Mouse (Mus musculus): ENCODE results near the gene Trim40. TPM values are rescaled to one million over a fixed set of nuclear protein-coding genes. Genes with fewer than 3 reads are reported as not detected.
A peak's percentile ranks its signal among the peaks of the same experiment; 100 is the strongest.

Trim40 gene
- total and polyA plus RNA-seq, 3 experiments, result not detected

DNA sequence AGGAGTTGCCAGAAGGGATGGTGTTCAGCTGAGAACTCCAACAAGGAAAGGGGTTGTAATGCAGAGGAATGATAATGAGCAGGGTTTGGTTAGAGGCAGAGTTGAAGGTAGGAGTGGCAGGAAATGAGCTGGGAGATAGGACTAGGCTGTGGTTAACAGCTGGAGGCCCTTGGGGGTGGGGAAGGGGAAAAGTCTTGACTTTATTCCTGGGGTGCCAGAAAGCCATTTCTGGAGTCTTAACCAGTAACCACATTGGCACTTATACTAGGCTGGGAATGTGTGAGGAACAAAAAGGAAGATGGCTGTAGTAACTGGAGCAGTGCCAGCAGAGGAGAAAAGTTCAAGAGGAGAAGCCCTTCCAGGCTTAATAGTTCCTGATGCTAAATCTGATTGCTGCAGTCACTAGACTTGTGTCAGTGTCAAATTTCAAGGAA lies 45.6 kb downstream of the Trim40 start:
- H3K4me3 ChIP-seq, result no peak overlapping the region
- peaks cover 2% of the 10 kb centered on the region for H3K36me3 ChIP-seq (ENCODE audit: control insufficient read depth, insufficient read depth, low read length)
- H3K27me3 ChIP-seq (ENCODE audit: control insufficient read depth, insufficient read depth, low read length), result no peaks in the 10 kb centered on the region
- intact Hi-C loops (cut with DNase I), result no loop called here
- H3K9ac ChIP-seq (ENCODE audit: low read depth, low read length), result no peak overlapping the region
- H3K4me1 ChIP-seq (ENCODE audit: control insufficient read depth, insufficient read depth, low read length), result peaks cover 9% of the 10 kb centered on the region
- H3K27ac ChIP-seq, result no peak overlapping the region
- DNase-seq, result no peak
- H3K79me2 ChIP-seq (replicated peaks; ENCODE audit: control insufficient read depth, insufficient read depth, low read length), result peaks cover 1% of the 10 kb centered on the region; the same call in 1 of the 2 replicates
- no peak for TF ChIP-seq EP300 (IDR thresholded peaks at IDR 0.05; ENCODE audit: insufficient read depth, low read depth, low read length)

DNA sequence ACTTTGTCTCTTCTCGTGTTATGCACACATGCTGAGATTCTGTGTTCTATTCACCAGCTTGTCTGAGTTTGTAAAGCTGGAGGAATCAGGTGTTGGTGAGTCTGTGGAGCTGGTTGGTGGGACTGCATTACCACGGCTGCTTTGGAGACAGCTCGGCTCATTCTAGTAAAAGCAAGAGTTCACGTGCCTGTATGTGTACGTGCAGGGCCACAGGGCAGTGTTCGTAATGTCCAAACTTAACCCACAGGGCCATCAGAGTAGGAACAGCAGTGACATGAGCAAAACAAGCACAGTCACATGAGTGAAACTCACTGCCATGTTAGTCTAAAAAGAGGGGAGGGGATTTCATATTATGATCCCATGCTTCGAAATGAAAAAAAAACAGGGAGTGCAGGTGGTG lies 46.2 kb downstream of the Trim40 start:
- no peak for TF ChIP-seq POLR2A (IDR thresholded peaks at IDR 0.05; ENCODE audit: insufficient read depth, low read depth, low read length)
- TF ChIP-seq CTCF (IDR thresholded peaks at IDR 0.05), result no peak
- no peak for TF ChIP-seq EP300 (IDR thresholded peaks at IDR 0.05; ENCODE audit: insufficient read depth, low read depth, low read length)
- no peak for DNase-seq
- Histone ChIP-seq H3K9ac (ENCODE audit: low read depth, low read length) (no peak overlapping the region), H3K27me3 (ENCODE audit: control insufficient read depth, insufficient read depth, low read length) (no peaks in the 10 kb centered on the region), H3K27ac (no peak overlapping the region), H3K79me2 (replicated peaks; ENCODE audit: control insufficient read depth, insufficient read depth, low read length) (peaks cover 4% of the 10 kb centered on the region; the same call in 1 of the 2 replicates), H3K4me3 (no peak overlapping the region), H3K4me1 (ENCODE audit: control insufficient read depth, insufficient read depth, low read length) (peaks cover 9% of the 10 kb centered on the region), H3K36me3 (ENCODE audit: control insufficient read depth, insufficient read depth, low read length) (peaks cover 5% of the 10 kb centered on the region)
- WGBS, result 78% methylated on average over 7 of the region's 7 CpGs
- intact Hi-C loops (cut with DNase I), result no loop called here

DNA sequence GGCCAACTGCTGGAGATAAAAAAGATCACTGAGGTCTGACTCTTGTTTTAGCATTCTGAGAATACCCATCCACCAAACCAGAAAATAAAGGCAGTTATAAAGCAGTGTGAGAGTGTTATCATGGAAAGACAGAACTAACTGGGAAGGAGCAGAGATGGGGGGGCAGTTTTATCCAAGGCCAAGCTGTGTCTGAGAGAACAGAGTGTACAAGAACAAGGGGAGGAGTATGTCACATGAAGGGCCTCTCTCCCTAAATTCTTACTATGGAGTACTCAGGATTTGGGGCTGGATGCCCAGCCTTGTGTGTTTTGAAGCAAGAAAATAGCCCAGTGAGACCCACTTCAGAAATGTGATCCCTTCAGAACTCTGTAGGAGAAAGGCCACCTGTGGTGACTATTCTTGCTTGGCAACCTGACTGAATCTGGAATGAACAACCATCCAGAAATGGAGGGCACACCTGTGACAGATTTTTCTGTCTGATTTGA lies 48.9 kb downstream of the Trim40 start:
- Histone ChIP-seq H3K27me3 (ENCODE audit: control insufficient read depth, insufficient read depth, low read length) (no peaks in the 10 kb centered on the region), H3K4me3 (no peak overlapping the region), H3K79me2 (replicated peaks; ENCODE audit: control insufficient read depth, insufficient read depth, low read length) (0 out of 2 replicates have a peak, but pooled peaks cover 4% of the 10 kb centered on the region), H3K36me3 (ENCODE audit: control insufficient read depth, insufficient read depth, low read length) (peaks cover 5% of the 10 kb centered on the region; the same call in 1 of the 2 replicates), H3K9ac (ENCODE audit: low read depth, low read length) (no peak overlapping the region), H3K27ac (no peak overlapping the region), H3K4me1 (ENCODE audit: control insufficient read depth, insufficient read depth, low read length) (peaks cover 10% of the 10 kb centered on the region)
- TF ChIP-seq EP300 (IDR thresholded peaks at IDR 0.05; ENCODE audit: insufficient read depth, low read depth, low read length) (no peak), POLR2A (IDR thresholded peaks at IDR 0.05; ENCODE audit: insufficient read depth, low read depth, low read length) (no peak), CTCF (IDR thresholded peaks at IDR 0.05) (no peak)
- no peak for DNase-seq
- intact Hi-C loops (cut with DNase I), result no loop called here

DNA sequence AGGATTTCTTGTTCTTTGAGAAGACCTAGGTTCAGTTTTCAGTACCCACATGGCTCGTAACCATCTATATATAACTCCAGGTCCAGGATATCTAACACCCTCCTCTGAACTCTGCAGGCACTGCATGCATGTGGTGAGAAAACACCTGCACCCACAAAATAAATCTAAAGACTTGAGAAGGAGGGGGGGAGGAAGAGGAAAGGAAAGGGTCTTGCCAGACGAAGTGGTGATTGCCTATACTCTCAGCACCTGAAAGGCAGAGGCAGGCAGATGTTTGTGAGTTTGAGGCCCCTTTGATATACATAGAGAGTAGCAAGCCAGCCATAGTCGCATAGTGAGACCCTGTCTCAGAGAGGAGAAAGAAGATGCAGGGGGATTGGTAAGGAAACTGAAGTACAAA lies 50.0 kb downstream of the Trim40 start:
- WGBS, result 81% methylated on average over 3 of the region's 3 CpGs
- no peak overlapping the region for H3K4me3 ChIP-seq
- TF ChIP-seq CTCF (IDR thresholded peaks at IDR 0.05), result no peak
- TF ChIP-seq EP300 (IDR thresholded peaks at IDR 0.05; ENCODE audit: insufficient read depth, low read depth, low read length), result no peak
- TF ChIP-seq POLR2A (IDR thresholded peaks at IDR 0.05; ENCODE audit: insufficient read depth, low read depth, low read length), result no peak
- H3K9ac ChIP-seq (ENCODE audit: low read depth, low read length), result no peak overlapping the region
- 0 out of 2 replicates have a peak, but pooled peaks cover 4% of the 10 kb centered on the region for H3K79me2 ChIP-seq (replicated peaks; ENCODE audit: control insufficient read depth, insufficient read depth, low read length)
- no peaks in the 10 kb centered on the region for H3K27me3 ChIP-seq (ENCODE audit: control insufficient read depth, insufficient read depth, low read length)
- peaks cover 5% of the 10 kb centered on the region; the same call in 1 of the 2 replicates for H3K36me3 ChIP-seq (ENCODE audit: control insufficient read depth, insufficient read depth, low read length)
- intact Hi-C loops (cut with DNase I), result loop anchor here (5.0 kb wide), 1 partner anchor 207 kb away; the partner anchor contains the start of gene Gabbr1
- DNase-seq, result no peak
- peaks cover 10% of the 10 kb centered on the region for H3K4me1 ChIP-seq (ENCODE audit: control insufficient read depth, insufficient read depth, low read length)
- H3K27ac ChIP-seq, result no peak overlapping the region

DNA sequence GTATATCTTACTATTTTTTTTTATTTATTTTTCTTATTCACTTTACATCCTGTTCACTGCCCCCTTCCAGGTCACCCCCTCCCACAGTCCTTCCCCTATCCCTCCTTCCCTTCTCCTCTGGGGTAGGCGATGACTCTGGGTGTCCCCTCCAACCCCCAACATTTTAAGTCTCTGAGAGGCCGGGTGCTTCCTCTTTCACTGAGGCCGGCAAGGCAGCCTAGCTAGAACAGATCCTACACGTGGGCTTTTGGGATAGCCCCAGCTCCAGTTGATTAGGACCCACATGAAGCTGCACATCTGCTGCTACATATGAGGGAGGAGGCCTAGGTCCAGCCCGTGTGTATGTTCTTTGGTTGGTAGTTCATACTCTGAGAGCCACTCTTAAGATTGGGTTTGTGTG lies 50.9 kb downstream of the Trim40 start:
- intact Hi-C loops (cut with DNase I), result loop anchor here (5.0 kb wide), 1 partner anchor 208 kb away; the partner anchor contains the start of gene Gabbr1

DNA sequence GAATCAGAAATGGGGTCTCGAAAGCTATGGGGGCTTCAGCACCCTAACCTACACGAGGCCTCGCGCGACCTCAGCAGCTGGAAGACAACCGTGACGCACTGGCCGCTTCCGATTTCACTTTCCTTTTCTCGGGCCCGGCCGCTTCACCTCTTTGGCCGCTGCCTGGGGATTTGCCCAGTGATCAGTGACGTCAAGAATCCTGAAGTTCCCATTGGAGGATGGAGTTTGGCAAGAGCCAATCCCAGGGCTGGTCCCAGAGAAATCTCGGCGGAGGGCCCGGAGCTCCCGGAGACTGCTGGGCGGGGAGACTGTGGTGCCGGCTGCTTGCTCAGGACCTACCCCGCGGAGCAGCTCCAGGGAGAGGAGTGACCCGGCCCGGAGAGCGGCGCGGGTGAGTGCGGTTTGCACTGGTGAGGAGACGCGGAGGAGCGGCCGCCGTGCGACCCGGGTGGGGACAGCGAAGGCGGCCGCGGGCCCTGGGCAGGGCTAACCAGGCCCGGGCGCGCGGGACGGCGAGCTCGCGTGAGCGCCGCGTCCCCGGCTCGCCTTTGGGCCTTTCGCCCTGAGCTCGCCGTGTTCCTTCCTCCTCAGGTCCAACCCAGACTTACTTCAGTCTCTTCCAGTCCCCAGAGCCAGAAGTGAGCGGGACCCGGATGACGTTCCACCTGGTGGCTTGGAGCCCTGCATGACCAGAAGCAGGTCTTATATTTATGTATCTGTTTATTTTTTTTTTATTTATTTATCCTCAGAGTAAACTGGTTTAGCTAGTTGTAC lies 52.9 kb downstream of the Trim40 start, which contains the start of gene Trim26:
Gene Trim26, plus strand, starts transcription at position 261 of the 774 bp plus-strand sequence.
- 0 out of 2 replicates have a peak, but pooled peaks cover 2% of the 10 kb centered on the region for H3K79me2 ChIP-seq (replicated peaks; ENCODE audit: control insufficient read depth, insufficient read depth, low read length)
- 0 out of 2 replicates have a peak, but pooled peaks cover 5% of the 10 kb centered on the region for H3K36me3 ChIP-seq (ENCODE audit: control insufficient read depth, insufficient read depth, low read length)
- DNase-seq, result peak; percentile 96 to 98
- under 1% methylated on average over 51 of the region's 58 CpGs for WGBS
- peak within 1 kb of the TSS; percentile 93 for H3K27ac ChIP-seq
- intact Hi-C loops (cut with DNase I), result loop anchor here (2.0 to 5.0 kb wide), 2 partner anchors 122 to 210 kb away; partner anchors contain the start of genes Gabbr1, Znrd1 and Znrd1as
- TF ChIP-seq EP300 (IDR thresholded peaks at IDR 0.05; ENCODE audit: insufficient read depth, low read depth, low read length) (0 out of 2 replicates have a peak, but pooled peaks have one; percentile 10), POLR2A (IDR thresholded peaks at IDR 0.05; ENCODE audit: insufficient read depth, low read depth, low read length) (peak; percentile 79), CTCF (IDR thresholded peaks at IDR 0.05) (no peak)
- peak within 1 kb of the TSS; percentile 94 for H3K9ac ChIP-seq (ENCODE audit: low read depth, low read length)
- peak within 1 kb of the TSS; percentile 86 for H3K4me3 ChIP-seq
- no peaks in the 10 kb centered on the region for H3K27me3 ChIP-seq (ENCODE audit: control insufficient read depth, insufficient read depth, low read length)
- H3K4me1 ChIP-seq (ENCODE audit: control insufficient read depth, insufficient read depth, low read length), result 0 out of 2 replicates have a peak, but pooled peaks cover 1% of the 10 kb centered on the region

More for the DNA sequence above, 50.9 kb downstream of the Trim40 start:
- peaks cover 5% of the 10 kb centered on the region; the same call in 1 of the 2 replicates for H3K36me3 ChIP-seq (ENCODE audit: control insufficient read depth, insufficient read depth, low read length)
- no peaks in the 10 kb centered on the region for H3K27me3 ChIP-seq (ENCODE audit: control insufficient read depth, insufficient read depth, low read length)
- no peak for DNase-seq
- 0 out of 2 replicates have a peak, but pooled peaks cover 4% of the 10 kb centered on the region for H3K79me2 ChIP-seq (replicated peaks; ENCODE audit: control insufficient read depth, insufficient read depth, low read length)
- H3K4me3 ChIP-seq, result no peak overlapping the region
- 71% methylated on average over 5 of the region's 5 CpGs for WGBS
- H3K4me1 ChIP-seq (ENCODE audit: control insufficient read depth, insufficient read depth, low read length), result peaks cover 3% of the 10 kb centered on the region; the same call in 1 of the 2 replicates
- no peak overlapping the region for H3K27ac ChIP-seq
- TF ChIP-seq EP300 (IDR thresholded peaks at IDR 0.05; ENCODE audit: insufficient read depth, low read depth, low read length) (no peak), POLR2A (IDR thresholded peaks at IDR 0.05; ENCODE audit: insufficient read depth, low read depth, low read length) (no peak), CTCF (IDR thresholded peaks at IDR 0.05) (no peak)
- H3K9ac ChIP-seq (ENCODE audit: low read depth, low read length), result no peak overlapping the region

Data from heart, adult 2 months (tissue).